Mouse (Mus musculus): ENCODE data around the gene Cotl1. TPM values are rescaled to one million over a fixed set of nuclear protein-coding genes. Genes with fewer than 3 reads are reported as not detected.

Gene Cotl1
- polyA plus RNA-seq, 1 experiment from 2014 or later: 101 TPM

DNA sequence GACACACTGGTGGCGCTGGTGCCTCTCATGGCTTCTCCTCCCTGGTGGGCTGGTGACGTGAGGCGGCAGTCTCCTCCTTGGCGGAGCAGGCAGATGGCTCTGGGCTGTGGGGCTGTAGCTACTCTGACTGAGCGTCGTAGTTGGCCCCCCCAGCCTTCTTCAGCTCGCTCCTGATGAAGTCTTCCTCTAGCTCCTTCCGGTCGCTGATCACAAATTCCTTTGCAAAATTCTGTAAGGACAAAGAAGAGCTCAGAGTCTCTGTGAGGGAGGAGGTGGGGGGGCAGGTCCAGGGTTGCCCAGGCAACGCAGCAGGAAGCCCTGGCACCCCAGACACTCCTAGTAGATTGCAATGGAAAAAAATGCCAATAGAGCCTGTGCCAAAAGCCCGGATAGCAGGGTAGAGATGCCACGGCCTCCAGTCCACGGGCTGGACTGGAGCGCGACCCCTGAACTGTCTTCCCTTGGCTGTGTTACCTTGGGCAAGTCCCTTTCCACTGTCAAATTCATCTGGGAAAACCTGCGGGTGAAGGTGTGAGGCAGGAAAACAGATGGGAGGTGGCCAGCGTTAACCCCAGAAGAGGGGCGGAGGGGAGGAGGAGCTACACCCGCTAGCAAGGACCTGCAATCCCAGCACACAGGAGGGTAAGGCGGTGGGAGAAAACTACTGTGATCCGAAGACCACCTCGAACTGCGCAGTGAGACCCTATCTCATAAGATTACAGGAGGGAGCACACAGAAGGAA is 30.0 kb downstream of the Cotl1 start:
- no peak for TF ChIP-seq CTCF (IDR thresholded peaks at IDR 0.05; ENCODE audit: low read depth)
- Histone ChIP-seq H3K9ac (ENCODE audit: low read depth, low read length) (no peak overlapping the region), H3K27me3 (ENCODE audit: insufficient read depth, low read length) (no peaks in the 10 kb centered on the region), H3K4me1 (replicated peaks; ENCODE audit: insufficient read depth, low read length) (peaks cover 16% of the 10 kb centered on the region), H3K4me2 (ENCODE audit: low read length) (no peak overlapping the region), H3K36me3 (ENCODE audit: insufficient read depth, low read length) (no peaks in the 10 kb centered on the region), H3K9me3 (replicated peaks; ENCODE audit: low read length) (no peaks in the 10 kb centered on the region), H3K27ac (no peak overlapping the region), H3K4me3 (replicated peaks; ENCODE audit: low read depth, low read length) (no peak overlapping the region)
- no peak for ATAC-seq (replicated peaks; ENCODE audit: low FRiP score, low read depth)
- WGBS: 83% methylated on average over 23 of the region's 23 CpGs
- no peak for DNase-seq (ENCODE audit: low spot score)

DNA sequence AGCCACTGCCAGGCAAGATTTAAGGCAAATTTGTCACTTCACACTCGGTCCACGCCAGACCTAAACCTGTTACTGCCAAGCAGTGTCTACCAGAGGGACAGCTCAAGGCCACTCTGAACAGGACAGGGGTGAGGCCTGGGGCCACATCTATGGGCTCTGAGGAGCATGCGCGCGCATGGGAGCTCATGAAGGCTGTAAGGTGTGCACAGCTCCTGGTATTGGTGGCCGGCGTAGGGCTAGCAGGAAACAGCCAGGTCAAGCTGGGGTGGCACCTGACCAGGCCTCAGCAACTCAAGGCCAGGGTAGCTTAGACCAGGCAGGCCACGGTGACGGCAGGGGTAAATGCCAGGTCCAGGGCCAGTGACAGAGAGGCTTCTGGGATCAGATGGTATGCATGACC is 30.7 kb downstream of the Cotl1 start:
- WGBS: 95% methylated on average over 9 of the region's 9 CpGs
- no peak for ATAC-seq (replicated peaks; ENCODE audit: low FRiP score, low read depth)
- TF ChIP-seq CTCF (IDR thresholded peaks at IDR 0.05; ENCODE audit: low read depth): no peak

DNA sequence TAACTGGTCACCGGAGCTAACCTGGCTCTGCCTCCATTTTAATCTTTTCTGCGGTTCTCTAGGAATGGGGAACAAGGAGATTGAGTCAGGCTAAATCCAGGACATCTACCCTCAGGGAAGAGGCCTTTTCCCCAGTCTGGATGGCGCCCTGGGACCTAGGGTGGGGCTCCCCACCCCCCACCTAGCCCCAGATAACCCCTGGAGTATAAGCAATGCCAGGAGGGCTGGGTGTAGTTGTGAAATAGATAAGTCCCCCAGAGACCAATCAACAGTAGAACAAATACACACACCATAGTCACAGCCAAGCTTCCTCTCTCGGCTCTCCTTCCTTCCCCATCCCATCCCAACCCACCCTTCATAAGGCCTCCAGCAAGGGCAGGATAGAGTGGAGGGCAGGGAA is 32.7 kb downstream of the Cotl1 start:
- no peak overlapping the region for H3K4me3 ChIP-seq (replicated peaks; ENCODE audit: low read depth, low read length)
- 86% methylated on average over 4 of the region's 4 CpGs for WGBS
- no peaks in the 10 kb centered on the region for H3K36me3 ChIP-seq (ENCODE audit: insufficient read depth, low read length)
- H3K27ac ChIP-seq: no peak overlapping the region
- H3K9ac ChIP-seq (ENCODE audit: low read depth, low read length): no peak overlapping the region
- peaks cover 1% of the 10 kb centered on the region for H3K4me1 ChIP-seq (replicated peaks; ENCODE audit: insufficient read depth, low read length)
- DNase-seq (ENCODE audit: low spot score) (no peak), ATAC-seq (replicated peaks; ENCODE audit: low FRiP score, low read depth) (no peak)
- no peak for TF ChIP-seq CTCF (IDR thresholded peaks at IDR 0.05; ENCODE audit: low read depth)
- no peaks in the 10 kb centered on the region for H3K27me3 ChIP-seq (ENCODE audit: insufficient read depth, low read length)
- H3K9me3 ChIP-seq (replicated peaks; ENCODE audit: low read length): no peaks in the 10 kb centered on the region
- no peak overlapping the region for H3K4me2 ChIP-seq (ENCODE audit: low read length)

More for the DNA sequence above, 30.7 kb downstream of the Cotl1 start:
- H3K27me3 ChIP-seq (ENCODE audit: insufficient read depth, low read length): no peaks in the 10 kb centered on the region
- H3K36me3 ChIP-seq (ENCODE audit: insufficient read depth, low read length): no peaks in the 10 kb centered on the region
- H3K4me1 ChIP-seq (replicated peaks; ENCODE audit: insufficient read depth, low read length): peaks cover 16% of the 10 kb centered on the region
- H3K4me3 ChIP-seq (replicated peaks; ENCODE audit: low read depth, low read length): no peak overlapping the region
- no peak overlapping the region for H3K4me2 ChIP-seq (ENCODE audit: low read length)
- H3K9me3 ChIP-seq (replicated peaks; ENCODE audit: low read length): no peaks in the 10 kb centered on the region
- no peak overlapping the region for H3K9ac ChIP-seq (ENCODE audit: low read depth, low read length)
- H3K27ac ChIP-seq: no peak overlapping the region
- no peak for DNase-seq (ENCODE audit: low spot score)

DNA sequence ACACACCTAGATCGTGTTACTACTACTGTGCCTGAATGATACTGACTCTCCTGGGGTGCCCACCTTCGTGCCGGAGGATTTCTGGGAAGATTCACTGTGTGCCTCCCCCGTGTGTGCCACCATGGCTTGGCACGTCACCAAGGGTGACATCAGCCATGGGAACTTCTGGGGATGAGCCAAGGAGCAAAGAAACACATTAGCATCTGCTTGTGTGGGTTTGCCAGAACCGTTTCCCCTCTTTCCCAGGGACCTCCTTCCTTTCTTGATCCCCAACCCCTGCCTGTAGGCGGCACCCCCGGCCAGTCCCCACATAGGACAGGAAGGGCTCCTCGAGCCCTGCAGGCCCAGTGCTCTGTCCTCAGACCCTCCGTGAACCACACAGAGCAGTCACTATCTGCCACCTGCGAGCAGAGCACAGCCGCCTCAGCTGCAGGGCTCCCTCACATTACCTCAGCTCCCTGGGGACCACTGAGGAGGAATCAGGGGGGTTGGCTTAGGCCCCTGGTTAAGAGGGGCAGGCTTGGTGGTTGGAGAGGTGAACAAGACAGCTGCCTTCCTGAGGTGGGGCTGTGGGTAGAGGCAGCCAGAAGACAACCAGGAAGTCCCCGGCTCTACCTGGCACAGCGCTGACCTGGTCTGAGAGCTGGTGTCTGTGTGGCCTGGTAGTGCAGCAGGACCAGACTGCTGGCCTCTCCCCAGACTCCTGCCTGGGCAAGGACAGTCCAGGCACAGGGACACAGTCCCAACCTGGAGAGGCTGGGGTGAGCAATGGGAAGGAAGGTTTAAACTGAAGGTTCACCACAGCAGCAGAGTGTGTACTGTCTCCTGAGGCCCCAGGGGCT is 33.7 kb downstream of the Cotl1 start:
- no peak for DNase-seq (ENCODE audit: low spot score)
- H3K9ac ChIP-seq (ENCODE audit: low read depth, low read length): no peak overlapping the region
- H3K27ac ChIP-seq: no peak overlapping the region
- no peaks in the 10 kb centered on the region for H3K36me3 ChIP-seq (ENCODE audit: insufficient read depth, low read length)
- H3K27me3 ChIP-seq (ENCODE audit: insufficient read depth, low read length): no peaks in the 10 kb centered on the region
- no peak; the same call in 1 of the 2 replicates for ATAC-seq (replicated peaks; ENCODE audit: low FRiP score, low read depth)
- no peak overlapping the region for H3K4me3 ChIP-seq (replicated peaks; ENCODE audit: low read depth, low read length)
- WGBS: 65% methylated on average over 14 of the region's 14 CpGs
- H3K4me2 ChIP-seq (ENCODE audit: low read length): no peak overlapping the region
- no peaks in the 10 kb centered on the region for H3K9me3 ChIP-seq (replicated peaks; ENCODE audit: low read length)
- no peaks in the 10 kb centered on the region for H3K4me1 ChIP-seq (replicated peaks; ENCODE audit: insufficient read depth, low read length)
- 0 out of 2 replicates have a peak, but pooled peaks have one; percentile 4 for TF ChIP-seq CTCF (IDR thresholded peaks at IDR 0.05; ENCODE audit: low read depth)

DNA sequence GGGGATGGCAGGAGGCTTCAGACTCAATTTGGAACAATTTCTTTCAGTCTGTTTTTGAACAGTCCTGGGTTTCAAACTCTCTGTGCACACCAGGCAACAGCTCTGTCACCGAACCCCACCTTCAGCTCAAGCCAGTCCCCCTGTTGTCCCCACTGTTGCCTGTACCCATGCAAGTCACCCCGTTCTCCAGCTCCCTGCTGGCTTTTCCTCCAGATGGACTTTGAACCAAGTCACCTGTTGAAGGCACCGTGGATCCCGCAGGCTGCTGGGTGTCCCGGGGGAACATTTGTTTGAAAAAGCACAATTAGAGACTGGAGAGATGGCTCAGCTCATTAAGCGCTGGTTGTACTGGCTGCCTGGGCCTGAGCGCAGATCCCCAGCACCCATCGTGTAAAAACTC is 35.1 kb downstream of the Cotl1 start:
- 60% methylated on average over 8 of the region's 8 CpGs for WGBS
- no peak for TF ChIP-seq CTCF (IDR thresholded peaks at IDR 0.05; ENCODE audit: low read depth)
- H3K27me3 ChIP-seq (ENCODE audit: insufficient read depth, low read length): no peaks in the 10 kb centered on the region
- H3K4me1 ChIP-seq (replicated peaks; ENCODE audit: insufficient read depth, low read length): no peaks in the 10 kb centered on the region
- H3K9me3 ChIP-seq (replicated peaks; ENCODE audit: low read length): no peaks in the 10 kb centered on the region
- no peak overlapping the region for H3K4me2 ChIP-seq (ENCODE audit: low read length)
- H3K27ac ChIP-seq: no peak overlapping the region
- H3K36me3 ChIP-seq (ENCODE audit: insufficient read depth, low read length): no peaks in the 10 kb centered on the region
- DNase-seq (ENCODE audit: low spot score) (no peak), ATAC-seq (replicated peaks; ENCODE audit: low FRiP score, low read depth) (no peak)
- no peak overlapping the region for H3K9ac ChIP-seq (ENCODE audit: low read depth, low read length)
- no peak overlapping the region for H3K4me3 ChIP-seq (replicated peaks; ENCODE audit: low read depth, low read length)

DNA sequence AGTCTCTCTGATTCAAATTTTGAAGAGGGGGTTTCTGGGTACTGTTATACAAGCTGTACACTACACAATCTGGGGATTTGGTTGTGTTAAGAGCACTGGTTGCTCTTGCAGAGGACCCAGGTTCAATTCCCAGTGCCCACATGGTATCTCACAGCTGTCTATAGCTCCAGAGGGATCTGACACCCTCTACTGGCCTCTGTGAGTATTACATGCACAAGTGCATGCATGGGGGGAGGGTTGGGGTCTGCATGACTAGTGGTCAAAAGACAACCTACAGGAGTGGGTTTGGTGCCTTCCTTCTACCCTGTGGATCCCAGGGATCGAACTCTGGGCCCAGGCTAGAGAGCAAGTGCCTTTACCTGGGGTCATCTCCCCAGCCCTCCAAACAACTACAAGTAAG is 37.8 kb downstream of the Cotl1 start:
- no peak for DNase-seq (ENCODE audit: low spot score)
- peaks cover 13% of the 10 kb centered on the region for H3K4me1 ChIP-seq (replicated peaks; ENCODE audit: insufficient read depth, low read length)
- TF ChIP-seq CTCF (IDR thresholded peaks at IDR 0.05; ENCODE audit: low read depth): peak; percentile 47
- WGBS: 89% methylated on average over 1 of the region's 1 CpGs
- ATAC-seq (replicated peaks; ENCODE audit: low FRiP score, low read depth): no peak
- H3K9ac ChIP-seq (ENCODE audit: low read depth, low read length): no peak overlapping the region
- H3K4me3 ChIP-seq (replicated peaks; ENCODE audit: low read depth, low read length): no peak overlapping the region
- no peaks in the 10 kb centered on the region for H3K9me3 ChIP-seq (replicated peaks; ENCODE audit: low read length)
- no peaks in the 10 kb centered on the region for H3K36me3 ChIP-seq (ENCODE audit: insufficient read depth, low read length)
- H3K4me2 ChIP-seq (ENCODE audit: low read length): no peak overlapping the region
- no peak overlapping the region for H3K27ac ChIP-seq
- no peaks in the 10 kb centered on the region for H3K27me3 ChIP-seq (ENCODE audit: insufficient read depth, low read length)
